Mouse (Mus musculus): ENCODE data around the gene Tns1. TPM values are rescaled to one million over a fixed set of nuclear protein-coding genes. Genes with fewer than 3 reads are reported as not detected.

Tns1 gene
- total and polyA plus RNA-seq, 3 experiments: 365 to 748 (median 629) TPM

- H3K79me2 ChIP-seq (replicated peaks; ENCODE audit: control insufficient read depth, insufficient read depth, low read length): no peaks in the 10 kb centered on the region
- H3K4me3 ChIP-seq: no peak overlapping the region
- H3K9ac ChIP-seq (ENCODE audit: low read depth, low read length): no peak overlapping the region
- H3K27ac ChIP-seq: no peak overlapping the region
- H3K4me1 ChIP-seq (ENCODE audit: control insufficient read depth, insufficient read depth, low read length): peaks cover 8% of the 10 kb centered on the region
- TF ChIP-seq CTCF (IDR thresholded peaks at IDR 0.05) (no peak), EP300 (IDR thresholded peaks at IDR 0.05; ENCODE audit: insufficient read depth, low read depth, low read length) (peak; percentile 48; the same call in 1 of the 2 replicates)
- WGBS: 52% methylated on average over 2 of the region's 2 CpGs
- intact Hi-C loops (cut with DNase I): no loop called here
- no peaks in the 10 kb centered on the region for H3K27me3 ChIP-seq (ENCODE audit: control insufficient read depth, insufficient read depth, low read length)
- H3K36me3 ChIP-seq (ENCODE audit: control insufficient read depth, insufficient read depth, low read length): peaks cover 4% of the 10 kb centered on the region
- peak; percentile 6 to 26 for DNase-seq
Observed at GRCm38 (mm10) chr1:73909191-73909983, 214.9 kb downstream of the Tns1 start.

DNA sequence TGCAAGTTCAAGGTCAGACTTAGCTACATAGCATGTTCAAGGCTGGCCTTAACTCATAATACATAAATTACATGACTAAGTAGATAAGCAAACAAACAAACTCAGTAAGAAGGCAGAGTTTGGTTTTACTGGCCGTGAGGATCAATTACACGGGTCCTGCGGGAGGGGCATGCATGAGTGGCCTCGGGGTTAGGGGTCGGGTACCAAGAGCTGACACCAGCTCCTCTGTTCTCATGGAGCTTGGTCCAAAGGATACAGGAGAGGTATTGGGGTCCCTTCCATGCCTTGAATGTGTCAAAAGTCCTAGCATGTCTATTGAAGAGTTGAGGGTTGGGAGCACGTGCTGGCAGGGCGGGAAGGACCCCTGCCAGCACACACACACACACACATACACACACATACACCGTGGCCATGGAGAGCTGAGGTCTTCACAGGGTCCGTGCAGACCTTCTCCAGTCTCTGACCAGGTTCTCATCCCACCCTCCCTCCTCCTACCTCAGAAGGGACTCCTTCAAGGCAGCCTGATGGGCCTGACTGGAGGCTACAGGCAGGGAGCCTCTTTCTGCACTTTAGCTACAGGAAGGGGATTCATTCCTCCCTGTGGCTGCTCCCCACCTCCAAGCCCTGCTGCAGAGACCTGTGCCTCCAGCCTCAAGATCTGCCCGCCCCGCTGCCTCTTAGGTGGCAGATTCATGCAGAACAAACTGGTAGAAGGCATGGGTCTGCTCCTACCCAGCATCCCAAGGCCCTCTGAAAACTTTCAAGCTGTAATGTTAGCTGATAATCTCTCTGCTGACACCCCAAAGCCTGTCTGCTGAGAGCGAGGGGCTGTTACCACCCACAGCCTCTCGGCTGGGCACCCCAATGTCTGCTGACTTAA is 215.9 kb downstream of the Tns1 start:
- no peaks in the 10 kb centered on the region for H3K79me2 ChIP-seq (replicated peaks; ENCODE audit: control insufficient read depth, insufficient read depth, low read length)
- DNase-seq: peak; percentile 5 to 26
- no peak overlapping the region for H3K4me3 ChIP-seq
- H3K27ac ChIP-seq: no peak overlapping the region
- intact Hi-C loops (cut with DNase I): no loop called here
- H3K36me3 ChIP-seq (ENCODE audit: control insufficient read depth, insufficient read depth, low read length): no peaks in the 10 kb centered on the region
- 0 out of 2 replicates have a peak, but pooled peaks cover 3% of the 10 kb centered on the region for H3K4me1 ChIP-seq (ENCODE audit: control insufficient read depth, insufficient read depth, low read length)
- H3K27me3 ChIP-seq (ENCODE audit: control insufficient read depth, insufficient read depth, low read length): no peaks in the 10 kb centered on the region
- WGBS: 80% methylated on average over 13 of the region's 13 CpGs
- no peak overlapping the region for H3K9ac ChIP-seq (ENCODE audit: low read depth, low read length)
- TF ChIP-seq POLR2A (IDR thresholded peaks at IDR 0.05; ENCODE audit: insufficient read depth, low read depth, low read length) (no peak), EP300 (IDR thresholded peaks at IDR 0.05; ENCODE audit: insufficient read depth, low read depth, low read length) (no peak), CTCF (IDR thresholded peaks at IDR 0.05) (no peak)

- no peak overlapping the region for H3K27ac ChIP-seq
- H3K27me3 ChIP-seq (ENCODE audit: control insufficient read depth, insufficient read depth, low read length): no peaks in the 10 kb centered on the region
- no peak for TF ChIP-seq EP300 (IDR thresholded peaks at IDR 0.05; ENCODE audit: insufficient read depth, low read depth, low read length)
- TF ChIP-seq CTCF (IDR thresholded peaks at IDR 0.05): no peak
- TF ChIP-seq POLR2A (IDR thresholded peaks at IDR 0.05; ENCODE audit: insufficient read depth, low read depth, low read length): no peak
- WGBS: 94% methylated on average over 28 of the region's 28 CpGs
- H3K4me3 ChIP-seq: no peak overlapping the region
- peak; percentile 1 to 11 for DNase-seq
- H3K79me2 ChIP-seq (replicated peaks; ENCODE audit: control insufficient read depth, insufficient read depth, low read length): no peaks in the 10 kb centered on the region
- intact Hi-C loops (cut with DNase I): no loop called here
- peaks cover 4% of the 10 kb centered on the region for H3K4me1 ChIP-seq (ENCODE audit: control insufficient read depth, insufficient read depth, low read length)
- no peak overlapping the region for H3K9ac ChIP-seq (ENCODE audit: low read depth, low read length)
- H3K36me3 ChIP-seq (ENCODE audit: control insufficient read depth, insufficient read depth, low read length): no peaks in the 10 kb centered on the region
Observed at GRCm38 (mm10) chr1:73907166-73907565, 217.1 kb downstream of the Tns1 start.

DNA sequence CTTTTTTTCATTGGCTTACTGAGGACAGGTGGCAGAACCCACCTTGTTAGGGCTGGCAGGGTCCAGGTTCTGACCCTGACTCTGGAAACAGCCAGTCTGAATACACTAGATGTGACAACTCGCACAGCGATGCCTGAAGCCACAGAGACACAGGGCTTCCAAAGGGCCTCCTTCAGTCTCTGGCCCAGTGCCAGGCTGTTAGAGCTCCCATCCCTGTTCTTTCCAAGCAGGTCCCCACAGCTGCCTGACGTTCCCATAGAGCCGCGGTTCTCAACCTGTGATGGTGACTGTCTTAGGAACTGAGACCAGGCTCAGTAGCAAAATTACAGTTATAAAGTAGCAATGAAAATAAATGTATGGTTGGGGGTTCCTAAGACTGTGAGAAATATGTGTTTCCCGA is 217.9 kb downstream of the Tns1 start:
- WGBS: 19% methylated on average over 6 of the region's 6 CpGs
- Histone ChIP-seq H3K27me3 (ENCODE audit: control insufficient read depth, insufficient read depth, low read length) (no peaks in the 10 kb centered on the region), H3K4me1 (ENCODE audit: control insufficient read depth, insufficient read depth, low read length) (peaks cover 4% of the 10 kb centered on the region), H3K4me3 (no peak overlapping the region), H3K27ac (no peak overlapping the region), H3K79me2 (replicated peaks; ENCODE audit: control insufficient read depth, insufficient read depth, low read length) (no peaks in the 10 kb centered on the region), H3K36me3 (ENCODE audit: control insufficient read depth, insufficient read depth, low read length) (no peaks in the 10 kb centered on the region), H3K9ac (ENCODE audit: low read depth, low read length) (no peak overlapping the region)
- DNase-seq: peak; percentile 31 to 33
- TF ChIP-seq CTCF (IDR thresholded peaks at IDR 0.05) (no peak), POLR2A (IDR thresholded peaks at IDR 0.05; ENCODE audit: insufficient read depth, low read depth, low read length) (no peak), EP300 (IDR thresholded peaks at IDR 0.05; ENCODE audit: insufficient read depth, low read depth, low read length) (no peak)
- intact Hi-C loops (cut with DNase I): no loop called here

DNA sequence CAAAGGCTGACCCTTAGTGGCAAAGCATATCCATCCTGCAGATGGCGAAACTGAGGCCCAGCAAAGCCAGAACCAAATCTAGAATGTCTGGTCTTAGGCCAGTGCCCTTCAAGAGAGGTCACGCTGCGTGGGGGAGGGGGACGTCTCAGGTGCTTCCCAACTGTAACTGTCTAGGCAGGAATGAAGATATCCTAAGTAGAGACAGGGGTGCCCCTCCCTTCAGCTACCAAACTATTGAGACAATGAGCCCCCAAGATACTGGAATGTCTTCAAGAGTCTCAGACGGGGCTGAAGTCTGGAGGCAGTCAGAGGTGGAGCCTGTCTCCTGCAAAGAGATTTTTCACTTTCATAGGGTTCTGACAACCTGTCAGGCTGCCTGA is 218.4 kb downstream of the Tns1 start:
- TF ChIP-seq CTCF (IDR thresholded peaks at IDR 0.05) (peak; percentile 20; the same call in 1 of the 2 replicates), EP300 (IDR thresholded peaks at IDR 0.05; ENCODE audit: insufficient read depth, low read depth, low read length) (no peak), POLR2A (IDR thresholded peaks at IDR 0.05; ENCODE audit: insufficient read depth, low read depth, low read length) (no peak)
- DNase-seq: peak; percentile 14 to 33
- H3K27ac ChIP-seq: no peak overlapping the region; the same call in 1 of the 2 replicates
- H3K4me3 ChIP-seq: no peak overlapping the region
- WGBS: 56% methylated on average over 5 of the region's 5 CpGs
- H3K36me3 ChIP-seq (ENCODE audit: control insufficient read depth, insufficient read depth, low read length): no peaks in the 10 kb centered on the region
- H3K79me2 ChIP-seq (replicated peaks; ENCODE audit: control insufficient read depth, insufficient read depth, low read length): no peaks in the 10 kb centered on the region
- H3K27me3 ChIP-seq (ENCODE audit: control insufficient read depth, insufficient read depth, low read length): no peaks in the 10 kb centered on the region
- H3K4me1 ChIP-seq (ENCODE audit: control insufficient read depth, insufficient read depth, low read length): peaks cover 4% of the 10 kb centered on the region
- H3K9ac ChIP-seq (ENCODE audit: low read depth, low read length): no peak overlapping the region
- intact Hi-C loops (cut with DNase I): no loop called here

Measured in heart, adult 2 months (tissue).